Mouse (Mus musculus) frontal cortex, adult 2 months (tissue): Measurements from ENCODE around the gene Med12l. TPM values are rescaled to one million over a fixed set of nuclear protein-coding genes. Genes with fewer than 3 reads are reported as not detected.

ENCODE experiments used
- DNase-seq, 2 experiments: peaks; one replicate each; pipeline ENCODE4 v3.0.0; 2022; ENCODE audit warnings: low spot score in 1 of 2; ENCODE audit errors: extremely low spot score in 1 of 2
- polyA plus RNA-seq: library from polyadenylated mRNA; depleted of rRNA; stranded (reverse); fragments of >200 nt; gene quantifications from 2 replicates; pipeline ENCODE4 v1.2.3, GENCODE M21; 2012

The Med12l gene
- polyA plus RNA-seq, 1 experiment: 11.5 TPM

- no peak for DNase-seq
Observed at GRCm38 (mm10) chr3:59133189-59133588, 127.6 kb downstream of the Med12l start.

- DNase-seq: no peak
Observed at GRCm38 (mm10) chr3:59135911-59136653, 130.5 kb downstream of the Med12l start.

- no peak for DNase-seq
Observed at GRCm38 (mm10) chr3:59138946-59139468, 133.4 kb downstream of the Med12l start.

GRCm38 (mm10) chr3:59139651-59140051 lies 134.0 kb downstream of the Med12l start:
- no peak for DNase-seq

- no peak for DNase-seq
Observed at GRCm38 (mm10) chr3:59140115-59140514, 134.5 kb downstream of the Med12l start.

- DNase-seq: peak in 1 of 2 experiments; percentile 33
Observed at GRCm38 (mm10) chr3:59140941-59141340, 135.3 kb downstream of the Med12l start.

GRCm38 (mm10) chr3:59141507-59142305 lies 136.1 kb downstream of the Med12l start:
- no peak for DNase-seq

GRCm38 (mm10) chr3:59145194-59145593 lies 139.6 kb downstream of the Med12l start:
- DNase-seq: no peak

- peak; percentile 28 to 57 for DNase-seq
Observed at GRCm38 (mm10) chr3:59149646-59150045, 144.0 kb downstream of the Med12l start.

GRCm38 (mm10) chr3:59150624-59151023 lies 145.0 kb downstream of the Med12l start:
- no peak for DNase-seq

GRCm38 (mm10) chr3:59153424-59153823 lies 147.8 kb downstream of the Med12l start, which contains the start of gene P2ry14:
Gene P2ry14 (minus strand): TSS chr3:59153618.
- no peak for DNase-seq

- DNase-seq: no peak
Observed at GRCm38 (mm10) chr3:59154888-59155287, 149.3 kb downstream of the Med12l start.

- peak; percentile 30 to 33 for DNase-seq
Observed at GRCm38 (mm10) chr3:59155404-59155803, 149.8 kb downstream of the Med12l start.

GRCm38 (mm10) chr3:59157048-59157447 lies 151.4 kb downstream of the Med12l start:
- DNase-seq: no peak

- no peak for DNase-seq
Observed at GRCm38 (mm10) chr3:59160465-59160864, 154.8 kb downstream of the Med12l start.

- DNase-seq: peak in 1 of 2 experiments; percentile 45
Observed at GRCm38 (mm10) chr3:59167417-59168054, 161.9 kb downstream of the Med12l start.

- no peak for DNase-seq
Observed at GRCm38 (mm10) chr3:59168476-59168875, 162.9 kb downstream of the Med12l start.

GRCm38 (mm10) chr3:59169215-59169614 lies 163.6 kb downstream of the Med12l start:
- DNase-seq: no peak

- DNase-seq: no peak
Observed at GRCm38 (mm10) chr3:59169921-59170627, 164.4 kb downstream of the Med12l start.

GRCm38 (mm10) chr3:59174426-59175154 lies 169.0 kb downstream of the Med12l start:
- DNase-seq: no peak
